Mouse (Mus musculus): ENCODE results near the gene Acp7. TPM values are rescaled to one million over a fixed set of nuclear protein-coding genes. Genes with fewer than 3 reads are reported as not detected.
A peak's percentile ranks its signal among the peaks of the same experiment; 100 is the strongest.

The Acp7 gene
- total and polyA plus RNA-seq, 2 experiments from 2014 or later = 0.56 to 1.2 TPM

- no peak for TF ChIP-seq CTCF (IDR thresholded peaks at IDR 0.05; ENCODE audit: low read depth)
- peaks cover 11% of the 10 kb centered on the region for H3K36me3 ChIP-seq (ENCODE audit: insufficient read depth, low read length)
- H3K9ac ChIP-seq (replicated peaks; ENCODE audit: low read length) = 0 out of 2 replicates have a peak overlapping the region, but pooled peaks have one; percentile 13
- WGBS = 51% methylated on average over 12 of the region's 12 CpGs
- no peak overlapping the region for H3K4me3 ChIP-seq (ENCODE audit: low read length)
- no peaks in the 10 kb centered on the region for H3K27me3 ChIP-seq (ENCODE audit: insufficient read depth, low read length)
- peaks cover 14% of the 10 kb centered on the region for H3K4me1 ChIP-seq (ENCODE audit: insufficient read depth, low read length)
- H3K9me3 ChIP-seq (ENCODE audit: low read length) = no peaks in the 10 kb centered on the region
- DNase-seq (ENCODE audit: low spot score) = peak; percentile 61
- no peak overlapping the region for H3K4me2 ChIP-seq (ENCODE audit: low read depth, low read length)
- no peak for ATAC-seq
- H3K27ac ChIP-seq = peak overlapping the region; percentile 56
These were observed 60.7 kb downstream of the Acp7 start for GRCm38 (mm10) chr7:28570291-28570981.

GRCm38 (mm10) chr7:28568253-28568652, 62.9 kb downstream of the Acp7 start:
- Histone ChIP-seq H3K27ac (no peak overlapping the region), H3K4me1 (ENCODE audit: insufficient read depth, low read length) (peaks cover 14% of the 10 kb centered on the region), H3K4me2 (ENCODE audit: low read depth, low read length) (no peak overlapping the region), H3K36me3 (ENCODE audit: insufficient read depth, low read length) (peaks cover 19% of the 10 kb centered on the region), H3K9ac (replicated peaks; ENCODE audit: low read length) (no peak overlapping the region), H3K4me3 (ENCODE audit: low read length) (no peak overlapping the region), H3K27me3 (ENCODE audit: insufficient read depth, low read length) (no peaks in the 10 kb centered on the region), H3K9me3 (ENCODE audit: low read length) (no peaks in the 10 kb centered on the region)
- DNase-seq (ENCODE audit: low spot score) = peak; percentile 72
- ATAC-seq = no peak
- TF ChIP-seq CTCF (IDR thresholded peaks at IDR 0.05; ENCODE audit: low read depth) = peak; percentile 82

GRCm38 (mm10) chr7:28567539-28567938, 63.6 kb downstream of the Acp7 start:
- Histone ChIP-seq H3K4me2 (ENCODE audit: low read depth, low read length) (no peak overlapping the region), H3K9ac (replicated peaks; ENCODE audit: low read length) (no peak overlapping the region), H3K36me3 (ENCODE audit: insufficient read depth, low read length) (peaks cover 19% of the 10 kb centered on the region), H3K4me1 (ENCODE audit: insufficient read depth, low read length) (peaks cover 14% of the 10 kb centered on the region), H3K9me3 (ENCODE audit: low read length) (no peaks in the 10 kb centered on the region), H3K4me3 (ENCODE audit: low read length) (no peak overlapping the region), H3K27me3 (ENCODE audit: insufficient read depth, low read length) (no peaks in the 10 kb centered on the region), H3K27ac (no peak overlapping the region)
- 94% methylated on average over 4 of the region's 4 CpGs for WGBS
- ATAC-seq = no peak
- DNase-seq (ENCODE audit: low spot score) = no peak
- TF ChIP-seq CTCF (IDR thresholded peaks at IDR 0.05; ENCODE audit: low read depth) = no peak

GRCm38 (mm10) chr7:28565407-28565806, 65.7 kb downstream of the Acp7 start:
- Histone ChIP-seq H3K36me3 (ENCODE audit: insufficient read depth, low read length) (peaks cover 30% of the 10 kb centered on the region), H3K4me3 (ENCODE audit: low read length) (no peak overlapping the region), H3K9ac (replicated peaks; ENCODE audit: low read length) (no peak overlapping the region), H3K4me1 (ENCODE audit: insufficient read depth, low read length) (peaks cover 6% of the 10 kb centered on the region), H3K9me3 (ENCODE audit: low read length) (no peaks in the 10 kb centered on the region), H3K27me3 (ENCODE audit: insufficient read depth, low read length) (no peaks in the 10 kb centered on the region), H3K4me2 (ENCODE audit: low read depth, low read length) (no peak overlapping the region), H3K27ac (no peak overlapping the region)
- WGBS = 56% methylated on average over 5 of the region's 5 CpGs
- no peak for ATAC-seq
- TF ChIP-seq CTCF (IDR thresholded peaks at IDR 0.05; ENCODE audit: low read depth) = no peak
- no peak for DNase-seq (ENCODE audit: low spot score)

- TF ChIP-seq CTCF (IDR thresholded peaks at IDR 0.05; ENCODE audit: low read depth) = no peak
- Histone ChIP-seq H3K4me3 (ENCODE audit: low read length) (no peak overlapping the region), H3K9me3 (ENCODE audit: low read length) (no peaks in the 10 kb centered on the region), H3K36me3 (ENCODE audit: insufficient read depth, low read length) (peaks cover 31% of the 10 kb centered on the region), H3K4me1 (ENCODE audit: insufficient read depth, low read length) (no peaks in the 10 kb centered on the region), H3K4me2 (ENCODE audit: low read depth, low read length) (no peak overlapping the region), H3K27ac (no peak overlapping the region), H3K27me3 (ENCODE audit: insufficient read depth, low read length) (no peaks in the 10 kb centered on the region), H3K9ac (replicated peaks; ENCODE audit: low read length) (no peak overlapping the region)
- WGBS = 92% methylated on average over 13 of the region's 13 CpGs
- ATAC-seq = no peak
- DNase-seq (ENCODE audit: low spot score) = no peak
These were observed 68.2 kb downstream of the Acp7 start for GRCm38 (mm10) chr7:28562951-28563350.

- no peak for TF ChIP-seq CTCF (IDR thresholded peaks at IDR 0.05; ENCODE audit: low read depth)
- Histone ChIP-seq H3K4me3 (ENCODE audit: low read length) (no peak overlapping the region), H3K4me2 (ENCODE audit: low read depth, low read length) (no peak overlapping the region), H3K9ac (replicated peaks; ENCODE audit: low read length) (no peak overlapping the region), H3K36me3 (ENCODE audit: insufficient read depth, low read length) (peaks cover 25% of the 10 kb centered on the region), H3K27ac (no peak overlapping the region), H3K27me3 (ENCODE audit: insufficient read depth, low read length) (no peaks in the 10 kb centered on the region), H3K9me3 (ENCODE audit: low read length) (no peaks in the 10 kb centered on the region), H3K4me1 (ENCODE audit: insufficient read depth, low read length) (no peaks in the 10 kb centered on the region)
- WGBS = 80% methylated on average over 13 of the region's 13 CpGs
- ATAC-seq (no peak), DNase-seq (ENCODE audit: low spot score) (no peak)
These were observed 68.8 kb downstream of the Acp7 start for GRCm38 (mm10) chr7:28562371-28562770.

- H3K9me3 ChIP-seq (ENCODE audit: low read length) = no peaks in the 10 kb centered on the region
- no peak overlapping the region for H3K4me2 ChIP-seq (ENCODE audit: low read depth, low read length)
- H3K4me3 ChIP-seq (ENCODE audit: low read length) = no peak overlapping the region
- no peaks in the 10 kb centered on the region for H3K27me3 ChIP-seq (ENCODE audit: insufficient read depth, low read length)
- no peak overlapping the region for H3K27ac ChIP-seq
- ATAC-seq (no peak), DNase-seq (ENCODE audit: low spot score) (no peak)
- 84% methylated on average over 11 of the region's 11 CpGs for WGBS
- H3K36me3 ChIP-seq (ENCODE audit: insufficient read depth, low read length) = peaks cover 21% of the 10 kb centered on the region
- TF ChIP-seq CTCF (IDR thresholded peaks at IDR 0.05; ENCODE audit: low read depth) = no peak
- H3K9ac ChIP-seq (replicated peaks; ENCODE audit: low read length) = no peak overlapping the region
- H3K4me1 ChIP-seq (ENCODE audit: insufficient read depth, low read length) = no peaks in the 10 kb centered on the region
These were observed 69.2 kb downstream of the Acp7 start for GRCm38 (mm10) chr7:28561967-28562366.
